22 mouse cellular contexts compared by ENCODE assay signal in genomic region chr9:114375276-114375962, GRCm38 (mm10). TPM values are rescaled to one million over a fixed set of nuclear protein-coding genes. Genes with fewer than 3 reads are reported as not detected.
"Had no signal": no experiment of that assay in that cellular context is flagged by ENCODE, and none has a peak within 500 bp of the region (broad histone marks: within the 10 kb centered on the region; RNA-seq: fewer than 3 reads in every experiment).

No protein-coding gene starts in this region.

- H3K36me3 ChIP-seq: midbrain, embryonic 12.5 days; neural tube, embryonic 13.5 days had no signal

- H3K4me3 ChIP-seq: kidney, embryonic 15.5 days; limb, embryonic 15.5 days; liver, embryonic 13.5 days; megakaryocyte, embryonic 14.5 days; midbrain, embryonic 12.5 days; neural tube, embryonic 13.5 days; stomach, embryonic 15.5 days had no signal

- DNase-seq: kidney, adult 11 months; kidney, postnatal 36 days; layer of hippocampus, adult 9-11 months; layer of hippocampus, postnatal 36 days; liver, embryonic 13.5 days; lung, adult 18-20 months; lung, postnatal 36 days; retina, postnatal 1 day; right cerebral cortex, postnatal 14 days; thymus, postnatal 4 days had no signal

- H3K4me1 ChIP-seq: kidney, embryonic 15.5 days; limb, embryonic 15.5 days; liver, embryonic 13.5 days; midbrain, embryonic 12.5 days; neural tube, embryonic 13.5 days; stomach, embryonic 15.5 days had no signal

- H3K27ac ChIP-seq: kidney, embryonic 15.5 days; limb, embryonic 15.5 days; liver, embryonic 13.5 days; midbrain, embryonic 12.5 days; neural tube, embryonic 13.5 days; stomach, embryonic 15.5 days had no signal

- H3K9me3 ChIP-seq: kidney, embryonic 15.5 days; limb, embryonic 15.5 days; liver, embryonic 13.5 days; megakaryocyte, embryonic 14.5 days; midbrain, embryonic 12.5 days; neural tube, embryonic 13.5 days; stomach, embryonic 15.5 days had no signal

- H3K27me3 ChIP-seq: kidney, embryonic 15.5 days; limb, embryonic 15.5 days; liver, embryonic 13.5 days; megakaryocyte, embryonic 14.5 days; midbrain, embryonic 12.5 days; neural tube, embryonic 13.5 days; stomach, embryonic 15.5 days had no signal

- ATAC-seq: lung, postnatal 0 days; midbrain, embryonic 16.5 days had no signal

RNA-seq across cellular contexts. Expression of gene Bcl2a1c, which starts 45.5 kb away (rescaled TPM):
- total RNA-seq: layer of hippocampus, adult 18-20 months; layer of hippocampus, postnatal 36 days; left cerebral cortex, postnatal 25 days had no signal
- polyA plus RNA-seq: kidney, embryonic 15.5 days; limb, embryonic 11.5 days; limb, embryonic 15.5 days; liver, embryonic 13.5 days; midbrain, embryonic 12.5 days; midbrain, embryonic 16.5 days; neural tube, embryonic 13.5 days; spleen, adult 2 months; stomach, embryonic 15.5 days had no signal
